Mouse (Mus musculus): ENCODE results near the gene Mup9.
"Not testable (repeated sequence)": the region's sequence is repeated elsewhere in the genome, so short reads cannot be mapped to it uniquely, and the experiment has no call there.

Gene Mup9

DNA sequence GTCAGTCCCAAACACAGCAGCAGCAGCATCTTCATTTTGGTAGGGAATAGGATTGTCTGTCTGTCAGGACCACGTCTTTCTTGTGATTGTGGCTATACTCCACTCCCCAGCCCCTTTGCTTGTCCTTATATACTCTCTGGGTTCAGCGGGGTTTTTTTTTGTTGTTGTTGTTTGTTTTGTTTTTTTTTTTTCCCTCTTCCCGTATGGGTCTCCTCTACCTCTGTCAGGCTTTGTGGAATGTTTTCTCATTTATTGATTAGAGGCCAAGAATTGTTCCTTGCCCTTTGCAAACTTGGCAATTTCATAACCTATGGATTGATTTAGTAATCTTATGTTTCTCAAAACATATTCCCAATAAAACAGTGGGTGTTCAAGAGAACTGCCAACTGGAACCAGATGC lies at the start of gene Mup9:
TSS of gene Mup9 (minus strand) at position 101 of the 400 bp plus-strand sequence.
- DNase-seq = not testable (repeated sequence)

Measured in right cerebral cortex, adult 18-20 months (tissue).